Mouse (Mus musculus) neural tube, embryonic 13.5 days (tissue): ENCODE measurements around the gene Trnt1. TPM values are rescaled to one million over a fixed set of nuclear protein-coding genes. Genes with fewer than 3 reads are reported as not detected.

Experiments used
- ATAC-seq: fragments of 200-750 bp; cut with Nextera tagmentation; 2 replicates; pipeline ENCODE4 v1.8.0; 2017; ENCODE audit warnings: low read depth, mild to moderate bottlenecking, moderate TSS enrichment, moderate library complexity
- H3K27ac ChIP-seq: fragments of 300-500 bp; sonication (generic); replicated peaks from 2 replicates; pipeline ENCODE4 v1.5.1; 2015; ENCODE audit warnings: moderate library complexity, mild to moderate bottlenecking, inconsistent platforms
- H3K27me3 ChIP-seq: fragments of 300-500 bp; sonication (generic); 2 replicates; pipeline ENCODE4 v1.6.1; 2015; ENCODE audit warnings: mild to moderate bottlenecking, inconsistent platforms
- H3K36me3 ChIP-seq: fragments of 300-500 bp; sonication (generic); 2 replicates; pipeline ENCODE4 v1.6.1; 2015; ENCODE audit warnings: mild to moderate bottlenecking, inconsistent platforms
- H3K4me1 ChIP-seq: fragments of 300-500 bp; sonication (generic); replicated peaks from 2 replicates; pipeline ENCODE4 v1.6.1; 2015; ENCODE audit warnings: inconsistent platforms
- H3K4me2 ChIP-seq: fragments of 300-500 bp; sonication (generic); 2 replicates; pipeline ENCODE4 v1.6.1; 2015; ENCODE audit warnings: inconsistent platforms, mild to moderate bottlenecking, moderate library complexity
- H3K4me3 ChIP-seq: fragments of 300-500 bp; sonication (generic); 2 replicates; pipeline ENCODE4 v1.5.1; 2015; ENCODE audit warnings: mild to moderate bottlenecking, inconsistent platforms
- H3K9ac ChIP-seq: fragments of 300-500 bp; sonication (generic); 2 replicates; pipeline ENCODE4 v1.6.1; 2015; ENCODE audit warnings: moderate library complexity, mild to moderate bottlenecking, inconsistent platforms
- H3K9me3 ChIP-seq: fragments of 300-500 bp; sonication (generic); 2 replicates; pipeline ENCODE4 v1.6.1; 2016; ENCODE audit warnings: inconsistent platforms
- WGBS: fragments of 180-500 bp; shearing (Covaris S2); methylation state at CpG from one replicate; pipeline ENCODE4 v1.1.7; 2015; 5-methylcytosine and 5-hydroxymethylcytosine counted together
- polyA plus RNA-seq: library from polyadenylated mRNA; unstranded; fragments of >200 nt; fragmentation: Nextera tagmentation; extraction: Ambion mirVana; gene quantifications from 2 replicates; pipeline ENCODE4 v1.2.1, GENCODE M21; 2015

Trnt1 gene
- polyA plus RNA-seq, 1 experiment from 2014 or later = 71.0 TPM

- Histone ChIP-seq H3K9ac (no peak overlapping the region), H3K4me1 (no peaks in the 10 kb centered on the region), H3K27me3 (no peaks in the 10 kb centered on the region), H3K27ac (no peak overlapping the region), H3K36me3 (peaks cover 51% of the 10 kb centered on the region), H3K9me3 (no peaks in the 10 kb centered on the region), H3K4me3 (no peak overlapping the region), H3K4me2 (no peak overlapping the region)
- 96% methylated on average over 7 of the region's 7 CpGs for WGBS
- no peak for ATAC-seq
Measured at GRCm38 (mm10) chr6:106793088-106793487, 24.2 kb downstream of the Trnt1 start.

- H3K4me1 ChIP-seq = peaks cover 5% of the 10 kb centered on the region
- H3K27me3 ChIP-seq = no peaks in the 10 kb centered on the region
- WGBS = 93% methylated on average over 10 of the region's 10 CpGs
- no peak for ATAC-seq
- no peak overlapping the region for H3K4me3 ChIP-seq
- no peak overlapping the region for H3K4me2 ChIP-seq
- no peak overlapping the region for H3K9ac ChIP-seq
- H3K9me3 ChIP-seq = no peaks in the 10 kb centered on the region
- no peak overlapping the region for H3K27ac ChIP-seq
- H3K36me3 ChIP-seq = peaks cover 47% of the 10 kb centered on the region
Measured at GRCm38 (mm10) chr6:106793621-106794020, 24.7 kb downstream of the Trnt1 start.

DNA sequence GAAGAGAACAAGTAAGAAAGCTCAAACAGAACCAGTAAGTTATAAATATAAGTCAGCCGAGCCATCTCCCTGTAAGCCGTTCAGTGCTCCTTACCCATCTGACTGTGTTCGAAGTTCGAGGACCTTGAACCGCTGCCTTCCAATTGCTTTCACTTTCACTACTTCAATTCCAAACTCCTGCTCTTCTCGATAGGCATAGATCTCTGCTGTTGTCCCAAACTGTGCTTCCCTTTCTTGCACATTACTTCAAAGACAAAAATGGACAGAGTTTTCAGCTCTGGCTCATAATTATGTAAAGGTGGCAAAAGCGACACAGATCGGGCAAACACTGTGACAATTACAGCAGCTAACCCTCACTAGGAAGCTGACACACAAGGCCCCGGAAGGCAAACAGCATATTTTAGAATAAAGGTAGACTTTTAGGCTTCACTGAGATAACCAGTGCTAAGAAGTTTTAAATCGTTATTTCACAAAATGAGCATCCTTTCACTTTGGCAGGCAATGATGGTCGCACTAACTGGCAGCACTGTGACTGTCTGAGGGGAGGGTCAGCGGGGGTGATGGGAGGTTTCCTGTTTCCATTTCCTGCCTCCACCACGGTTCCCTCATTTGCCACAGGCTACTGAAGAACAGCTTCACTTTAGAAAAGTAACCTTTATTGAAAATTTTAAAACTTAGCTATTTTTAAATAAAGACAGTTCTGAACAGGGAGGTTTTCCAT, 25.3 kb downstream of the Trnt1 start:
- H3K9me3 ChIP-seq = no peaks in the 10 kb centered on the region
- ATAC-seq = no peak
- no peaks in the 10 kb centered on the region for H3K27me3 ChIP-seq
- H3K4me1 ChIP-seq = peaks cover 11% of the 10 kb centered on the region
- 92% methylated on average over 13 of the region's 13 CpGs for WGBS
- peaks cover 41% of the 10 kb centered on the region for H3K36me3 ChIP-seq
- H3K4me3 ChIP-seq = no peak overlapping the region
- no peak overlapping the region for H3K27ac ChIP-seq
- no peak overlapping the region for H3K9ac ChIP-seq
- no peak overlapping the region for H3K4me2 ChIP-seq

DNA sequence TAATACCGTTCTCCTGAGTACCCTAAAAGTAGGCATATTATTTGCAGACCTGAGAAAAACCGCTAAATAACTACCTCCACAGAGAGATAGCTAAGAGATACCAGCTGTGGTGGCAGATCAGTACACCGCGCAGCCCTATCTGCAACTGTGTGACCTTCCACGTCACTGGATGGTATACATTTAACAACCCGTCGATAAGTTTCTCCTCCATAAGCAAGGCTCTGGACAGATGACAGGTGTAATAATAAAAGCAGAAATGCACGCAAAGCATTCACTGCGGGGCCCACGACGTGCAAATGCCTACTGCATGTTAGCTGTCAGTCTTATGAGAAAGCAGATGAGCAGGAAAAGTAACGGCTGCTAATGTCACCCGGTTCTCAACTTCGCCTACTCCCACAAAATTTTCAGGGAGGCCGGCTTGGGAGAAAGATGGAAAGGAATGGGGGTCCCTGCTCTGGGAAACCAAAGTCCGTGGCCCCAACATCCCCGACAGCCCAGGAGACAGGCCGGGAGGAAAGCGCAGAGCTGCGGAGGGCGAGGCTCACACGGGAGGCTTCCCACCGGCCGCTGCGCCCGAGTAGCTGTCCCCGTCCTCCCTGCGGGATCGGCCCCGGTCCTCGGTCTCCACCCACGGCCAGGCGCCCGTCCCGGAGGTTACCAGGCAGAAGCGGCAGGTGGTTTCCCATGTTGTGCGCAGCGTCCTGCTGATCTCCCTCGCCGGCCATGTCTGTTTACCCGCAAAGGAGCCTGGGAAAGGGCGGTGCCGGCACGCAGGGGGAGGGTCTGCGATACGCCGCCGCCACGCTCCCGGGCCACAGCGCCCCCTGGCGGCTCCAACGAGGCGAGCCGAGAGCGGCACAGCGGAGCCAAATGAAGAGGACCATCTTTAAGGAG, 30.7 kb downstream of the Trnt1 start, which contains the start of gene Crbn:
Gene Crbn, minus strand, starts transcription at position 745 of the 894 bp plus-strand sequence.
- H3K4me1 ChIP-seq = peaks cover 13% of the 10 kb centered on the region
- ATAC-seq = peak; percentile 94
- no peaks in the 10 kb centered on the region for H3K9me3 ChIP-seq
- peak within 1 kb of the TSS; percentile 74 for H3K9ac ChIP-seq
- 2% methylated on average over 57 of the region's 57 CpGs for WGBS
- no peaks in the 10 kb centered on the region for H3K27me3 ChIP-seq
- no peak within 1 kb of the TSS for H3K27ac ChIP-seq
- peak within 1 kb of the TSS; percentile 63 for H3K4me3 ChIP-seq
- peak within 1 kb of the TSS; percentile 91 for H3K4me2 ChIP-seq
- peaks cover 5% of the 10 kb centered on the region for H3K36me3 ChIP-seq

DNA sequence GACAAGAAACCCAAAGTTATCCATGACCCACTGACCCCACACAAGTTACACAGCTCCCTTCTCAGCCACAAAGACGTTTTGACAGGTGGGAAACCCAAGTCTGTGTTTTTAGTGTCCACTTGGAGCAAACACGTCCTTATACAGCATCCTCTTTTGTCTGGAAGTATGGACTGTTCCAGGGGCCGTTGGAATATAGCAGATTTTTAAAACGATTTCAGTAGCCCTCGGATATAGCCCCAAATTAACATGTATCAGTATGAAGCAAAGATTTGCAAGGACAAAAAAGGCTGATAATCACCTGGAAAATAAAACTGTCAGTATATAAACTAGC, 31.3 kb downstream of the Trnt1 start:
- 57% methylated on average over 5 of the region's 5 CpGs for WGBS
- Histone ChIP-seq H3K36me3 (no peaks in the 10 kb centered on the region), H3K9ac (no peak overlapping the region), H3K4me3 (peak overlapping the region; percentile 63), H3K4me1 (peaks cover 13% of the 10 kb centered on the region), H3K27me3 (no peaks in the 10 kb centered on the region), H3K9me3 (no peaks in the 10 kb centered on the region), H3K4me2 (peak overlapping the region; percentile 91), H3K27ac (no peak overlapping the region)
- no peak; the same call in 1 of the 2 replicates for ATAC-seq

- Histone ChIP-seq H3K4me1 (no peaks in the 10 kb centered on the region), H3K27ac (no peak overlapping the region), H3K27me3 (no peaks in the 10 kb centered on the region), H3K4me2 (no peak overlapping the region), H3K9ac (no peak overlapping the region), H3K36me3 (no peaks in the 10 kb centered on the region), H3K9me3 (no peaks in the 10 kb centered on the region), H3K4me3 (no peak overlapping the region)
- no peak for ATAC-seq
- 33% methylated on average over 2 of the region's 2 CpGs for WGBS
Measured at GRCm38 (mm10) chr6:106804904-106805303, 36.0 kb downstream of the Trnt1 start.

- ATAC-seq = no peak
- 66% methylated on average over 2 of the region's 2 CpGs for WGBS
- Histone ChIP-seq H3K27me3 (no peaks in the 10 kb centered on the region), H3K4me3 (no peak overlapping the region), H3K9ac (no peak overlapping the region), H3K9me3 (no peaks in the 10 kb centered on the region), H3K4me2 (no peak overlapping the region), H3K4me1 (no peaks in the 10 kb centered on the region), H3K27ac (no peak overlapping the region), H3K36me3 (no peaks in the 10 kb centered on the region)
Measured at GRCm38 (mm10) chr6:106809161-106809560, 40.2 kb downstream of the Trnt1 start.

DNA sequence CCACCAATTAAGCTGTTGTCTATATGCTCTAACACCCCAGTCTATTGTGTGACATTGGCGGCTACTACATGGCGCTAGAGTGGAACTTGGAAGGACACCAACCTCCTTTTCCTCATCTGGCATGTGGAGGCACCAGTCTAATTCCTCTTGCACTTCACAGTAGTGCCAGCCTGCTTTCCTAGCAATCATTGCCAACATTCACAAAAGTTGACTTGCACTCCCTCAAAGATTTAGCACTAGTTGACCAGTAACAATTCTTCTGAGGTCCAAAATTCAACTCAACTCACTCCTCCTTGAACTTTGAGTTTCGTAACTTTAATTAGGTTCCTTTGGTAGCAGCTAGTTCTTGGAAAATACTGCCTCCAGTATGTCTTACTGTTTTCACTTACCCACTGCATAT, 41.8 kb downstream of the Trnt1 start:
- Histone ChIP-seq H3K27ac (no peak overlapping the region), H3K4me1 (no peaks in the 10 kb centered on the region), H3K4me3 (no peak overlapping the region), H3K27me3 (no peaks in the 10 kb centered on the region), H3K9me3 (no peaks in the 10 kb centered on the region), H3K36me3 (no peaks in the 10 kb centered on the region), H3K9ac (no peak overlapping the region), H3K4me2 (no peak overlapping the region)
- no peak for ATAC-seq
- 96% methylated on average over 3 of the region's 3 CpGs for WGBS

- Histone ChIP-seq H3K36me3 (no peaks in the 10 kb centered on the region), H3K4me2 (no peak overlapping the region), H3K27ac (no peak overlapping the region), H3K4me3 (no peak overlapping the region), H3K27me3 (no peaks in the 10 kb centered on the region), H3K9ac (no peak overlapping the region), H3K9me3 (no peaks in the 10 kb centered on the region), H3K4me1 (0 out of 2 replicates have a peak, but pooled peaks cover 3% of the 10 kb centered on the region)
- ATAC-seq = no peak
Measured at GRCm38 (mm10) chr6:106819246-106819645, 50.3 kb downstream of the Trnt1 start.

DNA sequence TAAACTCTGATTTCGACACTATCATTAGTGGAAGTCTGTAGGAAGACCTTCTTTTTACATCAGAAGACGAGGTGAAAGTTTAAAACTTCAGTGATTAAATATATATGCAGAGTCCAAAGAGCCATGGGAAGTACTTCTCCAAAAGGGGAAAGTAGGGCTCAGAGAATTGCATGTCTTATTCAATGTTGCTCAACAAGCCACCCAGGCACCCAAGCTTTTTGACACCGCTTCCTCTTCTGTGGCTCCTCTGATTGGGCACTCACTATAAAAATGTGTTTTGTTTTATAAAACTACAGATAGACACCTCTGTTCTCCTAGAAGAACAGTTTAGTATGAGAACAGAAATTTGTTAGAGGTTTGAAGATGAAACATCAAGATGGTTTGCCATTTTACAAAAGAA, 51.0 kb downstream of the Trnt1 start:
- no peaks in the 10 kb centered on the region for H3K27me3 ChIP-seq
- H3K9me3 ChIP-seq = no peaks in the 10 kb centered on the region
- H3K4me2 ChIP-seq = no peak overlapping the region
- no peaks in the 10 kb centered on the region for H3K36me3 ChIP-seq
- H3K4me1 ChIP-seq = 0 out of 2 replicates have a peak, but pooled peaks cover 3% of the 10 kb centered on the region
- H3K9ac ChIP-seq = no peak overlapping the region
- H3K4me3 ChIP-seq = no peak overlapping the region
- WGBS = 77% methylated on average over 3 of the region's 3 CpGs
- no peak for ATAC-seq
- no peak overlapping the region for H3K27ac ChIP-seq

DNA sequence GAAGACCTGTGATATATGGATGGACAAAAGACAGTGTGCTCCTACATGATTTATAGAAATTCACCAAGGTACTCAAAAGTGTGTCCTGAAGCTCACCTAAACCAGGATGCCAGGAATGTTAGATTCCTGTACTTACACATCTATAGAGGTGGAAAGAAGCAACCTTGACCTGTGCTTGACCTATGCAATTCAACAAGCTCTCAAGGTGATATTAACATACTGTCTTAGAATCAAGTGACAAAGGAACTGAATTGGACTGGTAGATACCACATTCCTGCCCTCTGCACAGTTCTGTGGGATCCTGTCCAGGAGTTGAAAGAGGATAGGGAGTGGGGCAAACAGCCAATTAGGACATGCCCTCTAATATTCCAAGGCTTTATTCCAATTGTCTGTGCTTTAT, 51.6 kb downstream of the Trnt1 start:
- no peaks in the 10 kb centered on the region for H3K9me3 ChIP-seq
- H3K4me1 ChIP-seq = 0 out of 2 replicates have a peak, but pooled peaks cover 3% of the 10 kb centered on the region
- ATAC-seq = no peak
- H3K4me3 ChIP-seq = no peak overlapping the region
- H3K27me3 ChIP-seq = no peaks in the 10 kb centered on the region
- no peak overlapping the region for H3K9ac ChIP-seq
- no peaks in the 10 kb centered on the region for H3K36me3 ChIP-seq
- no peak overlapping the region for H3K27ac ChIP-seq
- H3K4me2 ChIP-seq = no peak overlapping the region

- no peak overlapping the region for H3K9ac ChIP-seq
- no peaks in the 10 kb centered on the region for H3K9me3 ChIP-seq
- H3K4me2 ChIP-seq = no peak overlapping the region
- 0 out of 2 replicates have a peak, but pooled peaks cover 3% of the 10 kb centered on the region for H3K4me1 ChIP-seq
- ATAC-seq = no peak
- H3K36me3 ChIP-seq = no peaks in the 10 kb centered on the region
- no peaks in the 10 kb centered on the region for H3K27me3 ChIP-seq
- no peak overlapping the region for H3K27ac ChIP-seq
- 64% methylated on average over 1 of the region's 1 CpGs for WGBS
- H3K4me3 ChIP-seq = no peak overlapping the region
Measured at GRCm38 (mm10) chr6:106822329-106822728, 53.4 kb downstream of the Trnt1 start.
